Mouse (Mus musculus): ENCODE measurements around the gene Tlk1.

Tlk1 gene

GRCm38 (mm10) chr2:70825371-70826051 is at the start of gene Tlk1:
Tlk1 (minus strand) TSS chr2:70825728.
- DNase-seq (ENCODE audit: low read depth, low spot score): peak; percentile 72

GRCm38 (mm10) chr2:70875129-70875528 is 49.6 kb upstream of the Tlk1 start:
- DNase-seq (ENCODE audit: low read depth, low spot score): no peak

DNA sequence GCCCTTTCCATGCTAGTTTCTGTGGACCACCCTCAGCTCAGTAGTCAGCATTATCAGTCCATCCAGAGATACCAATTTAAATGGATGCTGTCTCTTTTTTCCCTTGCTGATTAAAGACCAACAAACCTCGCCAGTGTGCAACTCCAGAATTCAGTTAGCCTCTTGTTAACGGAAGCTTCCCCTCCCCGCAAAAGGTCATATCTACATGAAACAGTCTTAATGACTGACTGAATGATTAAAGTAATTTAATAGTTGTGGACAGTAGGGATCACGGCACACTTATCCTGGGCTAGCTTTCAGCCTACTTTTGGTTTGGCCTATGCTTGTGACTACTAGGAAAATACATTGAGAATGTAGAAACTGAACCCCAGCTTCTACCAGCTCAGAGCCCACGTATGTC is 47.6 kb upstream of the Tlk1 start:
- DNase-seq (ENCODE audit: low read depth, low spot score): no peak

DNA sequence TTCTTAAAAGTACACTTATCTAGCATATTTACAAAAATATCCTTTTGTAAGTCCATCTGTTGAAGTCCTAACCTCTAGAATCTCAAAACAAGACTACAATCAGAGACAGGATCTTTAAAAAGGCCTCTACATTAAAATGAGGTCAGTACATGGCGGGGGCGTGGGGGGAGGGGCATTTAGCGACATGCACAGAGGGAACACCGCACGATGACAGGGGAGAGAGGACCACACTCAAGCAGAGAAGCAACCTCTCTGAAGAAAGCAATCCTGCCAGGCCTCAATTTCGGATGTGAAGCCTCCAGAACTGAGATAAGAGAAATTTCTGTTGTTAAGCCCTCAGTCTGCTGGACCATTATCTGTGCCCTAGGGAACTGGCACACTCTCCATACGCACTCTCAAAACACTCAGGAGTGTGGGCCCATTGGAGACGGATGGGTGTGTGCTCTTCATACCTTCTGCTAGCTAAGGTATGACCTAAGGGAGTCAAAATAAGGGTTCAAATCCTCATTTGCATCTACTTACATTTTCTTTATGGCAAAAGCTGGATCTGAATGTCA is 46.0 kb upstream of the Tlk1 start:
- DNase-seq (ENCODE audit: low read depth, low spot score): no peak

- DNase-seq (ENCODE audit: low read depth, low spot score): no peak
Measured at GRCm38 (mm10) chr2:70870819-70871218, 45.3 kb upstream of the Tlk1 start.

DNA sequence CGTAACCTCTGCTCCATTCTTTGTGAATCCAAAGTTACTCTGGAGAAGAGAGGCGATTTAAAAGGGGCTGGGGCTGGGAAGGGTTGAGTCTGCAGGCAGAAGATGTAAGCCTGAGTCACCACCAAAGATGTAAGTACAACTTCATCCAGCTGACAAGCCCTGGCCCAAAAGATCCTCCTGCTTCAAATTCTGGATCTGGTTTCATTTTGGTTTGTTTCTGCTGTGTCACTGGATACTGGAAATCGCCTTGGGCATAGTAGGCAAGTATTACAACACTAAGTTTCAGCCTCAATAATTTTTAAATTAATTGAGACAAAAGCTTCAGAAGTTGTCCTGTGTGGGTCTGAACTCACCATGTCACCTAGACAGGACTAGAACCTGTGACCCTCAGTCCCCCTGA is 43.6 kb upstream of the Tlk1 start:
- no peak for DNase-seq (ENCODE audit: low read depth, low spot score)

- DNase-seq (ENCODE audit: low read depth, low spot score): no peak
Measured at GRCm38 (mm10) chr2:70867231-70867630, 41.7 kb upstream of the Tlk1 start.

DNA sequence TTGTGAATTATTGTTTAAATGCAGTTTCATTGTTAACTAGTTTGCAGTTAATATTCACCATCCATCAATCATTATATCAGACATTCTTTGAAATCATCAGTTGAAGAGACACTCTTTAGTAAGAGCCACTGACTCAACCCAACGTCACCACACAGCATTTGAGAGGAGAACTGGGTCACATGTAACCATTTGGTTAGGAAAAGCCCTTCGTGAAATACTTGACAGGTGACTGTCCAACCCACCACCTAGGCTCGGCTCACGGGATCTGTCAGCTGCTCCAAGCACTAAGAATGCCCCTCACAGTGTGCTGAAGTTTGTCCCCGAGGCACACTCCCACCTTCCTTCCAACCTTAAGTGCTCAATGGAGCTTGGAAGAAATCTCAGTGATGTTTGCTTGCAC is 37.4 kb upstream of the Tlk1 start:
- DNase-seq (ENCODE audit: low read depth, low spot score): no peak

- peak; percentile 43 for DNase-seq (ENCODE audit: low read depth, low spot score)
Measured at GRCm38 (mm10) chr2:70859740-70860139, 34.2 kb upstream of the Tlk1 start.

GRCm38 (mm10) chr2:70856971-70857370 is 31.4 kb upstream of the Tlk1 start:
- DNase-seq (ENCODE audit: low read depth, low spot score): no peak

DNA sequence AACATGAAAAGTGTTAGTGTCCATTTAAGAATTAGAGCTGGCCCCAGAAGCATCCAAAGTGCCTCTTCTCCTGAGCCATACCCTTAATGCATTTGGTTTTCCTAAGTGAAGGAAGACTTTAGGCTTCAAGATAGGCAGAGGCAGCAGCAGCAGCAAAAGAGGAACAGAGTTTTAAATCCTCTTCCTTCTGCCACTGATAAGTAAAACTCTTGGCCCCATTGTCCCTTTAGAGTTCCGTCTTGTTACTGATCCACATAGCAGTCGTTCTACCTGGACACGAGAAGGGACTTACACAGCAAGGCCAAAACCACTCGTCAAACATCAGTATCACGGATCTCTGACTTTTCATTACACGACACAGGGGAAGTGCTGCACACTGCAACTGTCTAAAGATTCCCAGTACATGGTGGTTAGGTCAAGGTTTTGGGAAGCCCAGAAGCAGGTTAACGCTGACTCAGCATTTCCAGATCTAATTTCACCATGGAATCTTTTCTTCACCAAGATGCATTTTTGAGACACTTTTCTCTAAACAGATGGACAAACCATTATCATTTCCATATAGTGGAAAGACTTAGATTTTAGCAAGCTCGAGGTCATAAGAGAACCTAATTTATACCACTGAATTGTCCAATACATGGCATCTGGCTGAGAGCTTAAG is 28.8 kb upstream of the Tlk1 start:
- DNase-seq (ENCODE audit: low read depth, low spot score): no peak

- DNase-seq (ENCODE audit: low read depth, low spot score): no peak
Measured at GRCm38 (mm10) chr2:70853329-70853728, 27.8 kb upstream of the Tlk1 start.

DNA sequence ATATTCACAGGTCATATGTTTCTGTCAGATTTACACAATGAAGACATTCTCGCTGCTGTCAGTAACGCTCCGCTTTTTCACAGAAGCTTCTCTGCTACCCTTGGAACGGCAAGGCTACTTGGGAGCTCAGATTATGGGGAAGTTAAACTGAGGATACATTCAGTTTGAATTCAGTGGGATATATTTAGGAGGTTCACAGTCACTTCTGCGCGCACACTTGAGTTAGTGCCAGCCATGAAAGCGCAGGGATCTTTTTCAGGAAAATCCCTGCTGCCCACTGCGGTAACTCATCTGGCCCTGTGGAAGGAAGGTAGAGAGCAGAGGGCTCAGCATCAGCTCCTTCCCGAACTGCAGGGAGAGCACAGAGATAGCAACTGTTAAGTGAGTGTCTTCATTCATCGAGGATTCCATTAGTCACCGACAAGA is 27.3 kb upstream of the Tlk1 start:
- no peak for DNase-seq (ENCODE audit: low read depth, low spot score)

- DNase-seq (ENCODE audit: low read depth, low spot score): no peak
Measured at GRCm38 (mm10) chr2:70852186-70852795, 26.8 kb upstream of the Tlk1 start.

GRCm38 (mm10) chr2:70845871-70846270 is 20.3 kb upstream of the Tlk1 start:
- DNase-seq (ENCODE audit: low read depth, low spot score): no peak

GRCm38 (mm10) chr2:70844694-70845395 is 19.3 kb upstream of the Tlk1 start:
- no peak for DNase-seq (ENCODE audit: low read depth, low spot score)

GRCm38 (mm10) chr2:70842049-70842618 is 16.6 kb upstream of the Tlk1 start:
- DNase-seq (ENCODE audit: low read depth, low spot score): no peak

GRCm38 (mm10) chr2:70838536-70839216 is 13.1 kb upstream of the Tlk1 start:
- peak; percentile 43 for DNase-seq (ENCODE audit: low read depth, low spot score)

GRCm38 (mm10) chr2:70836306-70836651 is 10.8 kb upstream of the Tlk1 start:
- DNase-seq (ENCODE audit: low read depth, low spot score): no peak

DNA sequence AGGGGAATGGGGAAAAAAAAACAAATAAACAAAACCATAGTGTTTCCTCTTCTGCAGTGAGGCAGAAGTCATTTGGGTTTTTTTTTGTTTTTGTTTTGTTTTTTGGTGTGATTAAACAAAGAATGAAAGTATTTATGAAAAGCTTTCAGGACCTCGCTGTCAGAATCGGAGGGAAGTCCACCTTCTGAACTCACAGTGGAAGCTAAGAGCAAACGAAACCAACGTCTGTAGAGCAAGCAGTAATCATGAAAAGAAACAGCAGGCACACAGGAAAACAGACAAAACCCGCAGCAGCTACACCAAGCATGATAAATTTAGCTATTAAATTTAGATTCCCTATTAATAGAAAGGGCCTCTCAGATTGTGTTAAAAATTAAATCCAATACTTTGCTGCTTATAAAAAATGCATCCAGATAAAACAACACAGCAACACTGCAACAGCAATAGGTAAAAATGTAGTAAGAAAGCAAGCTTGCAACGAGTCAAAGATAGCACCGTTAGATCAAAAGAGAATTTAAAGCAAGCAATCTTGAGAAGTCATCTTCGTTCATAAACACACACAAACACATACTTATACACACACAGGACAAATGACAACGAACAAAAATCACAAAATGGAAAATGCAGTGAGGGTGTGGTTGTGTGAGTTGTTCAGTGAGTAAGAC is 10.2 kb upstream of the Tlk1 start:
- DNase-seq (ENCODE audit: low read depth, low spot score): no peak

GRCm38 (mm10) chr2:70835209-70835608 is 9.7 kb upstream of the Tlk1 start:
- no peak for DNase-seq (ENCODE audit: low read depth, low spot score)
